Comparison of ENCODE assay signal across 19 mouse cellular contexts in genomic region chr12:17339114-17339905, GRCm38 (mm10). TPM values are rescaled to one million over a fixed set of nuclear protein-coding genes. Genes with fewer than 3 reads are reported as not detected.
DNase-seq lines count a peak whose midpoint lies in the region; ATAC-seq and TF ChIP-seq lines count a peak whose summit lies in the region.
"Had no signal": no experiment of that assay in that cellular context is flagged by ENCODE, and none has a peak within 500 bp of the region (broad histone marks: within the 10 kb centered on the region; RNA-seq: fewer than 3 reads in every experiment).

No protein-coding gene starts in this region.

- no peak overlapping the region for H3K27ac ChIP-seq in hindbrain, postnatal 0 days
- H3K27ac ChIP-seq in hindbrain, embryonic 13.5 days, result no peak overlapping the region
- H3K27ac ChIP-seq: embryonic facial prominence, embryonic 12.5 days; hindbrain, embryonic 12.5 days; lung, embryonic 15.5 days had no signal

- no peak for ATAC-seq in hindbrain, postnatal 0 days
- ATAC-seq in hindbrain, embryonic 13.5 days (ENCODE audit: low FRiP score), result no peak
- ATAC-seq in megakaryocyte progenitor cell, adult 5-6 weeks (replicated peaks; ENCODE audit: poor library complexity), result peak; percentile 82
- ATAC-seq: forebrain, embryonic 14.5 days had no signal

- H3K4me2 ChIP-seq in hindbrain, postnatal 0 days (ENCODE audit: low read depth, low read length), result no peak overlapping the region
- no peak overlapping the region for H3K4me2 ChIP-seq in hindbrain, embryonic 13.5 days
- H3K4me2 ChIP-seq: embryonic facial prominence, embryonic 12.5 days; hindbrain, embryonic 12.5 days; lung, embryonic 15.5 days had no signal

- H3K9ac ChIP-seq in hindbrain, postnatal 0 days (replicated peaks; ENCODE audit: low read length), result no peak overlapping the region
- no peak overlapping the region for H3K9ac ChIP-seq in hindbrain, embryonic 13.5 days
- H3K9ac ChIP-seq: embryonic facial prominence, embryonic 12.5 days; hindbrain, embryonic 12.5 days; lung, embryonic 15.5 days had no signal

- 78% methylated on average over 3 of the region's 3 CpGs for WGBS in hindbrain, postnatal 0 days
- 75% methylated on average over 3 of the region's 3 CpGs for WGBS in hindbrain, embryonic 13.5 days

- no peaks in the 10 kb centered on the region for H3K27me3 ChIP-seq in hindbrain, postnatal 0 days (ENCODE audit: insufficient read depth, low read length)
- no peaks in the 10 kb centered on the region for H3K27me3 ChIP-seq in hindbrain, embryonic 13.5 days
- H3K27me3 ChIP-seq: embryonic facial prominence, embryonic 12.5 days; hindbrain, embryonic 12.5 days; lung, embryonic 15.5 days had no signal

- no peak overlapping the region for H3K4me3 ChIP-seq in hindbrain, postnatal 0 days (ENCODE audit: low read length)
- H3K4me3 ChIP-seq in hindbrain, embryonic 13.5 days, result no peak overlapping the region
- H3K4me3 ChIP-seq: embryonic facial prominence, embryonic 12.5 days; hindbrain, embryonic 12.5 days; lung, embryonic 15.5 days had no signal

- TF ChIP-seq CTCF in hindbrain, postnatal 0 days (IDR thresholded peaks at IDR 0.05; ENCODE audit: low read depth), result peak; percentile 31; the same call in 1 of the 2 replicates

- H3K36me3 ChIP-seq in hindbrain, postnatal 0 days (ENCODE audit: insufficient read depth, low read length), result no peaks in the 10 kb centered on the region
- H3K36me3 ChIP-seq in hindbrain, embryonic 13.5 days, result no peaks in the 10 kb centered on the region
- H3K36me3 ChIP-seq: embryonic facial prominence, embryonic 12.5 days; hindbrain, embryonic 12.5 days; lung, embryonic 15.5 days had no signal

- DNase-seq in hindbrain, postnatal 0 days (ENCODE audit: low spot score), result no peak
- peak; percentile 26 for DNase-seq in lung, postnatal 36 days
- no peak for DNase-seq in lung, adult 18-20 months
- DNase-seq in Muller cell, postnatal 12 days (ENCODE audit: inconsistent ontology term), result peak; percentile 53
- DNase-seq in MN1 (ENCODE audit: low spot score), result no peak
- no peak for DNase-seq in spleen, adult 18-20 months
- DNase-seq: adrenal gland, postnatal 25 days; cerebellum, adult 18-20 months; heart, adult 18-20 months; kidney, postnatal 10 days had no signal

- no peaks in the 10 kb centered on the region for H3K4me1 ChIP-seq in hindbrain, postnatal 0 days (ENCODE audit: insufficient read depth, low read length)
- H3K4me1 ChIP-seq in hindbrain, embryonic 13.5 days (replicated peaks), result no peaks in the 10 kb centered on the region
- H3K4me1 ChIP-seq: embryonic facial prominence, embryonic 12.5 days; hindbrain, embryonic 12.5 days; lung, embryonic 15.5 days had no signal

- no peaks in the 10 kb centered on the region for H3K9me3 ChIP-seq in hindbrain, postnatal 0 days (ENCODE audit: low read length)
- no peaks in the 10 kb centered on the region for H3K9me3 ChIP-seq in hindbrain, embryonic 13.5 days
- H3K9me3 ChIP-seq: embryonic facial prominence, embryonic 12.5 days; G1E; hindbrain, embryonic 12.5 days; lung, embryonic 15.5 days had no signal

RNA-seq across cellular contexts. Expression of gene Nol10, which starts 8.9 kb away (rescaled TPM):
- 6.6 and 7.1 TPM in 2 replicates for total RNA-seq in hindbrain, postnatal 0 days (2014; rRNA removed)
- 12.0 and 13.4 TPM in 2 replicates for polyA plus RNA-seq in hindbrain, postnatal 0 days (2015; fragmentation: Nextera tagmentation; extraction: Ambion mirVana)
- polyA plus RNA-seq in hindbrain, embryonic 13.5 days (2015; fragmentation: Nextera tagmentation; extraction: Ambion mirVana), result 20.8 and 22.1 TPM in 2 replicates
- 21.6 and 22.1 TPM in 2 replicates for total RNA-seq in megakaryocyte progenitor cell, adult 5-6 weeks (2015)
- total RNA-seq in megakaryocyte progenitor cell, adult 5-6 weeks (2017), result 14.1 and 18.7 TPM in 2 replicates

RNA-seq across cellular contexts. Expression of gene Atp6v1c2, which starts 10.2 kb away (rescaled TPM):
- 0.52 TPM in 1 of 2 replicates, not detected in the other for total RNA-seq in hindbrain, postnatal 0 days (2014; rRNA removed)
- polyA plus RNA-seq in hindbrain, postnatal 0 days (2015; fragmentation: Nextera tagmentation; extraction: Ambion mirVana), result 0.86 and 1.1 TPM in 2 replicates
- 0.26 and 0.50 TPM in 2 replicates for polyA plus RNA-seq in hindbrain, embryonic 13.5 days (2015; fragmentation: Nextera tagmentation; extraction: Ambion mirVana)
- not detected in 2 replicates for total RNA-seq in megakaryocyte progenitor cell, adult 5-6 weeks (2015)
- not detected in 2 replicates for total RNA-seq in megakaryocyte progenitor cell, adult 5-6 weeks (2017)
- total RNA-seq: monocyte, adult 5-6 weeks had no signal
- polyA plus RNA-seq: G1E; urinary bladder, adult 2 months had no signal

Comparison
In these comparisons a context has a peak if more than half of its experiments do, and no peak if none do; other contexts are left out.
1. DNase-seq: peak in lung, postnatal 36 days (single experiment) and Muller cell, postnatal 12 days (single experiment); none in hindbrain, postnatal 0 days (single experiment), lung, adult 18-20 months (0 of 2), MN1 (single experiment) and spleen, adult 18-20 months (0 of 2).